Mouse (Mus musculus) thymus, postnatal 0 days (tissue): ENCODE measurements around the gene Mmp27. TPM values are rescaled to one million over a fixed set of nuclear protein-coding genes. Genes with fewer than 3 reads are reported as not detected.
A peak's percentile ranks its signal among the peaks of the same experiment; 100 is the strongest.

Experiments
- DNase-seq: peaks from one replicate; pipeline ENCODE4 v3.0.0-alpha.2; 2015; ENCODE audit warnings: low spot score
- polyA plus RNA-seq: library from polyadenylated mRNA; unstranded; fragments of >200 nt; fragmentation: Nextera tagmentation; extraction: Ambion mirVana; gene quantifications from 2 replicates; pipeline ENCODE4 v1.2.1, GENCODE M21; 2015

The Mmp27 gene
- 0.21 and 0.34 TPM in 2 replicates for polyA plus RNA-seq

- DNase-seq, result no peak
Measured at GRCm38 (mm10) chr9:7571162-7571561, at the start of gene Mmp27. TSS of gene Mmp27 (plus strand) at chr9:7571396.

- no peak for DNase-seq
Measured at GRCm38 (mm10) chr9:7526255-7526940, 44.8 kb upstream of the Mmp27 start.

GRCm38 (mm10) chr9:7542763-7543162, 28.4 kb upstream of the Mmp27 start:
- no peak for DNase-seq

GRCm38 (mm10) chr9:7544923-7545457, 26.2 kb upstream of the Mmp27 start:
- DNase-seq, result no peak

GRCm38 (mm10) chr9:7545471-7545870, 25.7 kb upstream of the Mmp27 start:
- no peak for DNase-seq

GRCm38 (mm10) chr9:7545920-7546319, 25.3 kb upstream of the Mmp27 start:
- DNase-seq, result no peak

- no peak for DNase-seq
Measured at GRCm38 (mm10) chr9:7551943-7552342, 19.3 kb upstream of the Mmp27 start.

- no peak for DNase-seq
Measured at GRCm38 (mm10) chr9:7553536-7553935, 17.7 kb upstream of the Mmp27 start.

GRCm38 (mm10) chr9:7554382-7554781, 16.8 kb upstream of the Mmp27 start:
- no peak for DNase-seq

GRCm38 (mm10) chr9:7558221-7559017, 12.8 kb upstream of the Mmp27 start, which contains the start of gene Mmp8:
TSS of gene Mmp8 (plus strand) at chr9:7558456.
- no peak for DNase-seq

GRCm38 (mm10) chr9:7560026-7560425, 11.2 kb upstream of the Mmp27 start:
- no peak for DNase-seq

- DNase-seq, result no peak
Measured at GRCm38 (mm10) chr9:7567376-7567775, 3.8 kb upstream of the Mmp27 start.

- DNase-seq, result no peak
Measured at GRCm38 (mm10) chr9:7567923-7568322, 3.3 kb upstream of the Mmp27 start.

- DNase-seq, result no peak
Measured at GRCm38 (mm10) chr9:7570485-7570884, 711 bp upstream of the Mmp27 start.

- DNase-seq, result no peak
Measured at GRCm38 (mm10) chr9:7572188-7572587, 992 bp downstream of the Mmp27 start.

- no peak for DNase-seq
Measured at GRCm38 (mm10) chr9:7572663-7573308, 1.6 kb downstream of the Mmp27 start.

GRCm38 (mm10) chr9:7575526-7575925, 4.3 kb downstream of the Mmp27 start:
- no peak for DNase-seq

GRCm38 (mm10) chr9:7577371-7577770, 6.2 kb downstream of the Mmp27 start:
- no peak for DNase-seq

- DNase-seq, result no peak
Measured at GRCm38 (mm10) chr9:7590063-7590462, 18.9 kb downstream of the Mmp27 start.

- DNase-seq, result no peak
Measured at GRCm38 (mm10) chr9:7593272-7593812, 22.1 kb downstream of the Mmp27 start.

- peak; percentile 72 for DNase-seq
Measured at GRCm38 (mm10) chr9:7594816-7595540, 23.8 kb downstream of the Mmp27 start.
